Mouse (Mus musculus): ENCODE results near the gene Rab27a. TPM values are rescaled to one million over a fixed set of nuclear protein-coding genes. Genes with fewer than 3 reads are reported as not detected.

The Rab27a gene
- polyA plus RNA-seq (2015; fragmentation: Nextera tagmentation; extraction: Ambion mirVana), result 1.0 and 1.2 TPM in 2 replicates

- 2% methylated on average over 41 of the region's 41 CpGs for WGBS
- Histone ChIP-seq H3K9me3 (no peaks in the 10 kb centered on the region), H3K27me3 (no peaks in the 10 kb centered on the region), H3K27ac (replicated peaks) (no peak within 1 kb of the TSS), H3K4me1 (peaks cover 20% of the 10 kb centered on the region), H3K9ac (replicated peaks) (peak within 1 kb of the TSS; percentile 53), H3K4me3 (peak within 1 kb of the TSS; percentile 40), H3K4me2 (replicated peaks) (peak within 1 kb of the TSS; percentile 86), H3K36me3 (no peaks in the 10 kb centered on the region)
- peak; percentile 67 for ATAC-seq (replicated peaks)
Measured at GRCm38 (mm10) chr9:73044146-73045079, at the start of gene Rab27a. Rab27a (plus strand) TSS chr9:73044854.

GRCm38 (mm10) chr9:72996167-72996566 is 48.5 kb upstream of the Rab27a start:
- no peak for ATAC-seq (replicated peaks)

GRCm38 (mm10) chr9:72996806-72997205 is 47.8 kb upstream of the Rab27a start:
- Histone ChIP-seq H3K4me2 (replicated peaks) (no peak overlapping the region), H3K4me3 (no peak overlapping the region), H3K27ac (replicated peaks) (no peak overlapping the region), H3K9me3 (no peaks in the 10 kb centered on the region), H3K9ac (replicated peaks) (no peak overlapping the region), H3K4me1 (no peaks in the 10 kb centered on the region), H3K27me3 (no peaks in the 10 kb centered on the region), H3K36me3 (0 out of 2 replicates have a peak, but pooled peaks cover 14% of the 10 kb centered on the region)
- no peak for ATAC-seq (replicated peaks)
- WGBS, result 44% methylated on average over 7 of the region's 7 CpGs

More at GRCm38 (mm10) chr9:72996167-72996566, 48.5 kb upstream of the Rab27a start:
- Histone ChIP-seq H3K9ac (replicated peaks) (no peak overlapping the region), H3K9me3 (no peaks in the 10 kb centered on the region), H3K27ac (replicated peaks) (no peak overlapping the region), H3K4me1 (no peaks in the 10 kb centered on the region), H3K4me2 (replicated peaks) (no peak overlapping the region), H3K36me3 (0 out of 2 replicates have a peak, but pooled peaks cover 10% of the 10 kb centered on the region), H3K4me3 (no peak overlapping the region), H3K27me3 (no peaks in the 10 kb centered on the region)

- no peak overlapping the region for H3K4me2 ChIP-seq (replicated peaks)
- H3K4me1 ChIP-seq, result no peaks in the 10 kb centered on the region
- H3K27ac ChIP-seq (replicated peaks), result no peak overlapping the region
- no peak overlapping the region for H3K9ac ChIP-seq (replicated peaks)
- ATAC-seq (replicated peaks), result no peak
- H3K36me3 ChIP-seq, result peaks cover 34% of the 10 kb centered on the region
- H3K9me3 ChIP-seq, result no peaks in the 10 kb centered on the region
- H3K4me3 ChIP-seq, result no peak overlapping the region
- H3K27me3 ChIP-seq, result no peaks in the 10 kb centered on the region
- 72% methylated on average over 2 of the region's 2 CpGs for WGBS
Measured at GRCm38 (mm10) chr9:73000487-73000886, 44.2 kb upstream of the Rab27a start.

GRCm38 (mm10) chr9:73001314-73002011 is 43.2 kb upstream of the Rab27a start:
- Histone ChIP-seq H3K4me3 (no peak overlapping the region), H3K9me3 (no peaks in the 10 kb centered on the region), H3K4me2 (replicated peaks) (no peak overlapping the region), H3K36me3 (peaks cover 41% of the 10 kb centered on the region), H3K4me1 (no peaks in the 10 kb centered on the region), H3K27ac (replicated peaks) (no peak overlapping the region), H3K27me3 (no peaks in the 10 kb centered on the region), H3K9ac (replicated peaks) (no peak overlapping the region)
- ATAC-seq (replicated peaks), result no peak
- 92% methylated on average over 13 of the region's 13 CpGs for WGBS

- H3K36me3 ChIP-seq, result peaks cover 48% of the 10 kb centered on the region
- H3K4me1 ChIP-seq, result no peaks in the 10 kb centered on the region
- no peak overlapping the region for H3K9ac ChIP-seq (replicated peaks)
- no peak overlapping the region for H3K27ac ChIP-seq (replicated peaks)
- ATAC-seq (replicated peaks), result no peak
- no peak overlapping the region for H3K4me3 ChIP-seq
- H3K9me3 ChIP-seq, result no peaks in the 10 kb centered on the region
- H3K4me2 ChIP-seq (replicated peaks), result no peak overlapping the region
- H3K27me3 ChIP-seq, result no peaks in the 10 kb centered on the region
- 63% methylated on average over 3 of the region's 3 CpGs for WGBS
Measured at GRCm38 (mm10) chr9:73002177-73002576, 42.5 kb upstream of the Rab27a start.

- Histone ChIP-seq H3K9me3 (no peaks in the 10 kb centered on the region), H3K27ac (replicated peaks) (no peak overlapping the region), H3K36me3 (peaks cover 58% of the 10 kb centered on the region), H3K4me1 (no peaks in the 10 kb centered on the region), H3K27me3 (no peaks in the 10 kb centered on the region), H3K4me3 (no peak overlapping the region), H3K9ac (replicated peaks) (no peak overlapping the region), H3K4me2 (replicated peaks) (no peak overlapping the region)
- 92% methylated on average over 8 of the region's 8 CpGs for WGBS
- no peak for ATAC-seq (replicated peaks)
Measured at GRCm38 (mm10) chr9:73004076-73004475, 40.6 kb upstream of the Rab27a start.

- Histone ChIP-seq H3K9ac (replicated peaks) (no peak overlapping the region), H3K4me3 (no peak overlapping the region), H3K27me3 (no peaks in the 10 kb centered on the region), H3K36me3 (peaks cover 62% of the 10 kb centered on the region), H3K4me1 (no peaks in the 10 kb centered on the region), H3K4me2 (replicated peaks) (no peak overlapping the region), H3K9me3 (no peaks in the 10 kb centered on the region), H3K27ac (replicated peaks) (no peak overlapping the region)
- WGBS, result 90% methylated on average over 6 of the region's 6 CpGs
- no peak for ATAC-seq (replicated peaks)
Measured at GRCm38 (mm10) chr9:73005106-73005505, 39.5 kb upstream of the Rab27a start.

GRCm38 (mm10) chr9:73006175-73006574 is 38.5 kb upstream of the Rab27a start:
- 95% methylated on average over 3 of the region's 3 CpGs for WGBS

GRCm38 (mm10) chr9:73008384-73008783 is 36.3 kb upstream of the Rab27a start:
- no peak overlapping the region for H3K4me2 ChIP-seq (replicated peaks)
- ATAC-seq (replicated peaks), result no peak
- H3K27ac ChIP-seq (replicated peaks), result no peak overlapping the region
- H3K9ac ChIP-seq (replicated peaks), result no peak overlapping the region
- H3K36me3 ChIP-seq, result peaks cover 77% of the 10 kb centered on the region
- H3K4me1 ChIP-seq, result no peaks in the 10 kb centered on the region
- whole genome bisulfite sequencing, result 75% methylated on average over 3 of the region's 3 CpGs
- H3K9me3 ChIP-seq, result no peaks in the 10 kb centered on the region
- no peaks in the 10 kb centered on the region for H3K27me3 ChIP-seq
- no peak overlapping the region for H3K4me3 ChIP-seq

More at GRCm38 (mm10) chr9:73006175-73006574, 38.5 kb upstream of the Rab27a start:
- no peaks in the 10 kb centered on the region for H3K9me3 ChIP-seq
- no peak overlapping the region for H3K4me2 ChIP-seq (replicated peaks)
- H3K4me1 ChIP-seq, result no peaks in the 10 kb centered on the region
- ATAC-seq (replicated peaks), result no peak
- no peak overlapping the region for H3K4me3 ChIP-seq
- no peak overlapping the region for H3K27ac ChIP-seq (replicated peaks)
- H3K9ac ChIP-seq (replicated peaks), result no peak overlapping the region
- H3K36me3 ChIP-seq, result peaks cover 65% of the 10 kb centered on the region
- H3K27me3 ChIP-seq, result no peaks in the 10 kb centered on the region

- H3K27ac ChIP-seq (replicated peaks), result no peak overlapping the region
- H3K4me2 ChIP-seq (replicated peaks), result no peak overlapping the region
- no peaks in the 10 kb centered on the region for H3K4me1 ChIP-seq
- H3K36me3 ChIP-seq, result peaks cover 84% of the 10 kb centered on the region
- H3K4me3 ChIP-seq, result no peak overlapping the region
- no peak overlapping the region for H3K9ac ChIP-seq (replicated peaks)
- ATAC-seq (replicated peaks), result no peak
- no peaks in the 10 kb centered on the region for H3K9me3 ChIP-seq
- no peaks in the 10 kb centered on the region for H3K27me3 ChIP-seq
- WGBS, result 87% methylated on average over 4 of the region's 4 CpGs
Measured at GRCm38 (mm10) chr9:73012629-73013028, 32.0 kb upstream of the Rab27a start.

- Histone ChIP-seq H3K4me1 (no peaks in the 10 kb centered on the region), H3K9ac (replicated peaks) (no peak overlapping the region), H3K4me2 (replicated peaks) (no peak overlapping the region), H3K4me3 (no peak overlapping the region), H3K27me3 (no peaks in the 10 kb centered on the region), H3K36me3 (peaks cover 77% of the 10 kb centered on the region), H3K9me3 (no peaks in the 10 kb centered on the region), H3K27ac (replicated peaks) (no peak overlapping the region)
- ATAC-seq (replicated peaks), result no peak
- WGBS, result 90% methylated on average over 13 of the region's 13 CpGs
Measured at GRCm38 (mm10) chr9:73014724-73015123, 29.9 kb upstream of the Rab27a start.

Measured in forebrain, embryonic 15.5 days (tissue).